Mouse (Mus musculus): ENCODE measurements around the gene Gm20388. TPM values are rescaled to one million over a fixed set of nuclear protein-coding genes. Genes with fewer than 3 reads are reported as not detected.
A peak's percentile ranks its signal among the peaks of the same experiment; 100 is the strongest.

Gene Gm20388
- total RNA-seq, 1 experiment = 27.0 TPM

GRCm38 (mm10) chr8:123805209-123805717 lies 3894.6 kb downstream of the Gm20388 start:
- Histone ChIP-seq H3K36me3 (ENCODE audit: control insufficient read depth, insufficient read depth, low read length, poor library complexity, severe bottlenecking) (no peaks in the 10 kb centered on the region), H3K4me1 (ENCODE audit: control insufficient read depth in 2 of 2, insufficient read depth in 2 of 2, low read length in 2 of 2, poor library complexity in 1 of 2) (peaks cover 14 to 19% of the 10 kb centered on the region in 2 experiments; a peak in 3 of 4 replicates), H3K27ac (ENCODE audit: insufficient read depth, low read depth, low read length, poor library complexity, severe bottlenecking) (no peak overlapping the region; the same call in 1 of the 2 replicates), H3K4me3 (ENCODE audit: insufficient read depth in 1 of 2, low read depth in 1 of 2, low read length in 2 of 2, poor library complexity in 1 of 2, severe bottlenecking in 1 of 2) (peak overlapping the region; percentile 89 to 97), H3K9me3 (ENCODE audit: control insufficient read depth, insufficient read depth, low read depth, low read length) (no peaks in the 10 kb centered on the region), H3K9ac (ENCODE audit: insufficient read depth, low read depth, low read length, poor library complexity, severe bottlenecking) (peak overlapping the region; percentile 64; the same call in 1 of the 2 replicates)
- in situ Hi-C loops (cut with MboI; ENCODE audit: low sequenced_read_pairs in 2 of 2, unreplicated experiment in 2 of 2) = no loop called here
- DNase-seq (ENCODE audit: low read depth, low spot score) = no peak
- TF ChIP-seq CHD2 (IDR thresholded peaks at IDR 0.05; ENCODE audit: low read depth, low read length) (no peak), HCFC1 (IDR thresholded peaks at IDR 0.05; ENCODE audit: borderline replicate concordance, insufficient read depth, low read length) (no peak)

- peaks cover 14 to 20% of the 10 kb centered on the region in 2 experiments; a peak in 3 of 4 replicates for H3K4me1 ChIP-seq (ENCODE audit: control insufficient read depth in 2 of 2, insufficient read depth in 2 of 2, low read length in 2 of 2, poor library complexity in 1 of 2)
- peak within 1 kb of the TSS; percentile 94 for H3K27ac ChIP-seq (ENCODE audit: insufficient read depth, low read depth, low read length, poor library complexity, severe bottlenecking)
- DNase-seq (ENCODE audit: low read depth, low spot score) = peak; percentile 86
- in situ Hi-C loops (cut with MboI; ENCODE audit: low sequenced_read_pairs in 2 of 2, unreplicated experiment in 2 of 2) = no loop called here
- H3K9ac ChIP-seq (ENCODE audit: insufficient read depth, low read depth, low read length, poor library complexity, severe bottlenecking) = peak within 1 kb of the TSS; percentile 90
- peak within 1 kb of the TSS; percentile 89 to 97 for H3K4me3 ChIP-seq (ENCODE audit: insufficient read depth in 1 of 2, low read depth in 1 of 2, low read length in 2 of 2, poor library complexity in 1 of 2, severe bottlenecking in 1 of 2)
- no peaks in the 10 kb centered on the region for H3K36me3 ChIP-seq (ENCODE audit: control insufficient read depth, insufficient read depth, low read length, poor library complexity, severe bottlenecking)
- TF ChIP-seq ZNF384 (IDR thresholded peaks at IDR 0.05; ENCODE audit: low read depth, low read length) (no peak), ZC3H11A (IDR thresholded peaks at IDR 0.05; ENCODE audit: borderline replicate concordance, low read depth, low read length) (no peak), CHD2 (IDR thresholded peaks at IDR 0.05; ENCODE audit: low read depth, low read length) (peak; percentile 90)
- H3K9me3 ChIP-seq (ENCODE audit: control insufficient read depth, insufficient read depth, low read depth, low read length) = no peaks in the 10 kb centered on the region
These were observed 3895.2 kb downstream of the Gm20388 start, which contains the start of gene Rab4a for GRCm38 (mm10) chr8:123805718-123806373. Gene Rab4a (plus strand): TSS chr8:123805985.

- peak; percentile 47 for DNase-seq (ENCODE audit: low read depth, low spot score)
- Histone ChIP-seq H3K9me3 (ENCODE audit: control insufficient read depth, insufficient read depth, low read depth, low read length) (no peaks in the 10 kb centered on the region), H3K36me3 (ENCODE audit: control insufficient read depth, insufficient read depth, low read length, poor library complexity, severe bottlenecking) (no peaks in the 10 kb centered on the region), H3K9ac (ENCODE audit: insufficient read depth, low read depth, low read length, poor library complexity, severe bottlenecking) (peak overlapping the region; percentile 90), H3K27ac (ENCODE audit: insufficient read depth, low read depth, low read length, poor library complexity, severe bottlenecking) (peak overlapping the region; percentile 94), H3K4me3 (ENCODE audit: insufficient read depth in 1 of 2, low read depth in 1 of 2, low read length in 2 of 2, poor library complexity in 1 of 2, severe bottlenecking in 1 of 2) (peak overlapping the region; percentile 89 to 97), H3K4me1 (ENCODE audit: control insufficient read depth in 2 of 2, insufficient read depth in 2 of 2, low read length in 2 of 2, poor library complexity in 1 of 2) (peaks cover 14 to 20% of the 10 kb centered on the region in 2 experiments; a peak in 3 of 4 replicates)
- in situ Hi-C loops (cut with MboI; ENCODE audit: low sequenced_read_pairs in 2 of 2, unreplicated experiment in 2 of 2) = no loop called here
- TF ChIP-seq HCFC1 (IDR thresholded peaks at IDR 0.05; ENCODE audit: borderline replicate concordance, insufficient read depth, low read length) (no peak), CHD2 (IDR thresholded peaks at IDR 0.05; ENCODE audit: low read depth, low read length) (no peak), MAFK (IDR thresholded peaks at IDR 0.05; ENCODE audit: insufficient read depth, low read depth, low read length) (no peak), ZC3H11A (IDR thresholded peaks at IDR 0.05; ENCODE audit: borderline replicate concordance, low read depth, low read length) (no peak), ZNF384 (IDR thresholded peaks at IDR 0.05; ENCODE audit: low read depth, low read length) (no peak)
These were observed 3895.8 kb downstream of the Gm20388 start for GRCm38 (mm10) chr8:123806374-123806935.

GRCm38 (mm10) chr8:123807024-123807431 lies 3896.4 kb downstream of the Gm20388 start:
- no peak for TF ChIP-seq MAFK (IDR thresholded peaks at IDR 0.05; ENCODE audit: insufficient read depth, low read depth, low read length)
- 0 out of 2 replicates have a peak, but pooled peaks have one; percentile 0 for TF ChIP-seq ZC3H11A (IDR thresholded peaks at IDR 0.05; ENCODE audit: borderline replicate concordance, low read depth, low read length)
- 0 out of 2 replicates have a peak, but pooled peaks have one; percentile 29 for TF ChIP-seq CHD2 (IDR thresholded peaks at IDR 0.05; ENCODE audit: low read depth, low read length)
- no peak for TF ChIP-seq HCFC1 (IDR thresholded peaks at IDR 0.05; ENCODE audit: borderline replicate concordance, insufficient read depth, low read length)
- 0 out of 2 replicates have a peak, but pooled peaks have one; percentile 10 for TF ChIP-seq ZNF384 (IDR thresholded peaks at IDR 0.05; ENCODE audit: low read depth, low read length)
- peak overlapping the region; percentile 89 to 97 for H3K4me3 ChIP-seq (ENCODE audit: insufficient read depth in 1 of 2, low read depth in 1 of 2, low read length in 2 of 2, poor library complexity in 1 of 2, severe bottlenecking in 1 of 2)
- H3K4me1 ChIP-seq (ENCODE audit: control insufficient read depth in 2 of 2, insufficient read depth in 2 of 2, low read length in 2 of 2, poor library complexity in 1 of 2) = peaks cover 14 to 20% of the 10 kb centered on the region in 2 experiments; a peak in 3 of 4 replicates
- H3K9me3 ChIP-seq (ENCODE audit: control insufficient read depth, insufficient read depth, low read depth, low read length) = no peaks in the 10 kb centered on the region
- peak overlapping the region; percentile 65 for H3K9ac ChIP-seq (ENCODE audit: insufficient read depth, low read depth, low read length, poor library complexity, severe bottlenecking)
- H3K36me3 ChIP-seq (ENCODE audit: control insufficient read depth, insufficient read depth, low read length, poor library complexity, severe bottlenecking) = no peaks in the 10 kb centered on the region
- H3K27ac ChIP-seq (ENCODE audit: insufficient read depth, low read depth, low read length, poor library complexity, severe bottlenecking) = peak overlapping the region; percentile 57
- in situ Hi-C loops (cut with MboI; ENCODE audit: low sequenced_read_pairs in 2 of 2, unreplicated experiment in 2 of 2) = no loop called here
- DNase-seq (ENCODE audit: low read depth, low spot score) = peak; percentile 35
